Mouse (Mus musculus) adipocyte (in vitro differentiated cells): Measurements from ENCODE around the gene Acot4.
"Not testable (repeated sequence)": the region's sequence is repeated elsewhere in the genome, so short reads cannot be mapped to it uniquely, and the experiment has no call there.

Source experiments
- DNase-seq: peaks from one replicate; pipeline ENCODE4 v3.0.0-alpha.2; 2016; ENCODE audit warnings: low spot score

The Acot4 gene

DNA sequence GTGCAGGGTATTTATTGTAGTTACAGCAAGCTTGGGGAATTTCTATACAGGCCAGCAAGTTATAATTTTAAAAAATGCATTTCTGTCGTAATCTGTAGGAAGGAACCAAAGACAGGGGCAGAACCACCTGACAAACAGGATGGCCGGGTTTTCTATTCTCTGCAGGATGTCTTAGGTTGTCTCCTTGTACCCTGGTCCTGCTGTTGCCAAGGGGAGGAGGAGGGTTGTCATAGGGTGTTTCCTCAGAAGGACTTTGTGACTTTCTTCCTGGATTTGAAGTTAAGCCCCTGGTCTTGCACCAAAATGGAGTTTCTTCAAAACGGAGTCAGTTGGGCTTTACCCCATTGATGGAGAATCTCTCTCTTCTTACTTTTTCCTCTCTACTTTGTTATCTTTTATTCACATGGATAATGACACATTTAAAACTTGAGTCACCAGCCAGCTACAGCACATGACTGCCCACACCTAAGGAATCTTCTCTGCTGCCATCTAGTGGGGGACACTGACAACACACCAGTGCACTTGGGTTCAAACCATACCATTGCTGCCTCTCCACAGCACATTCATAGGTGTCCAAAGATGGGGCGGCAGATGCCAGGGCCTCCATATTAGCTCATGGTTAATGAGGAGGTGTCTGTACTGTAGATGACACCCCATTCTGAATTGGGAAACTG is 7.4 kb upstream of the Acot4 start:
- DNase-seq: peak; percentile 85

DNA sequence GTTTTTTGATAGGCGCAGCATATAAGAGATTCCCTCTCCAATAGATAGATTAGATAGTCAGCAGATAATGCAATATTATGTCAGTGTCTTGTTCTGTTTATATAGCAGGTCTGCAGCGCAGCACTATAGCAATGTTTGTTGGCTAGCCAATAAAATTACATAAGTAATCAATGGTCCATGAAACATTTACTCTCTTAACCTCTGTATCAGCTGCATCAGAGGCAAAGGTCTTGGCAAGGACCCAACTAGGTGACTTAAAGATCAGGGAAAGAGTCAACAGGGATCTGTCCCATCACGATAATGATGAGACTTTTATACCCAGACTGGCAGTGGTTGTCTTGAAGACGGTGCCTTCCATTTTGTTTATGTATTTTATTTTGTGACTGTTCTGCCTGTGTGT is 5.3 kb upstream of the Acot4 start:
- DNase-seq: no peak

DNA sequence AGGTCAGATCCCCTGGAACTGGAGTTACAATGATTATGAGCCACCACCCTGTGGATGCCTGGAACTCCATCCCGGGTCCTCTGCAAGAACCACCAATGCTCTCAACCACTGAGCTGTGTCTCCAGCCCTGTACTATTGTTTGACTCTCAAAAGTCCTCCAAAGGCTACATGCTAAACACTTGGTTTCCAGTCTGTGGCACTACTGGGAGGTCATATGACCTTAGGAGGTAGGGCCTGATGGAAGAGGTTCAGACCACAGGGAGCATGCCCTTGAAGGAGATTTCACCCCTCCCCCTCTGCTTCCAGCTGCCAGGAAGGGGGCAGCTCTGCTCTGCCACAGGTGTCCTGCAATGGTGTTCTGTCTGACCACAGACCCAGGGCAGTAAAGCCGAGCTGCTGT is 4.9 kb upstream of the Acot4 start:
- not testable (repeated sequence) for DNase-seq

DNA sequence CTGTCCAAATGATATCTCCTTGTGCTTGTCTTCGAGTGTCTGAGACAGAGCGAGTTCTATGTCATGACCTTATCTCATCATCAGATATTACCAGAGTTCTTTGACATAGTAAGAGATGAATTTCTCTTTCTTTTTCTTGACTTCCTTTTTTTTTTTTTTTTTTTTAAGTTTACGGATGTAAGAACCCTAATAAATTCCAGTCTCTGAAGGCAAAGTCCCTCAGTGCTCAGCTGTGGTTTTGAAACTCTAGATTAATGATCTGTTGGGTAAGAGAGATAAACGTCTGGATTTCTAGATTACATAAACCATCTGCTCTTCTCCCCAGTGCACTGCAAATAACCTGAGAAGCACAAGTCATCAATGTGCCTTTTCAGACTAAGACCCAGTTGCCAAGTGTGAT is 4.1 kb upstream of the Acot4 start:
- DNase-seq: peak; percentile 28

DNA sequence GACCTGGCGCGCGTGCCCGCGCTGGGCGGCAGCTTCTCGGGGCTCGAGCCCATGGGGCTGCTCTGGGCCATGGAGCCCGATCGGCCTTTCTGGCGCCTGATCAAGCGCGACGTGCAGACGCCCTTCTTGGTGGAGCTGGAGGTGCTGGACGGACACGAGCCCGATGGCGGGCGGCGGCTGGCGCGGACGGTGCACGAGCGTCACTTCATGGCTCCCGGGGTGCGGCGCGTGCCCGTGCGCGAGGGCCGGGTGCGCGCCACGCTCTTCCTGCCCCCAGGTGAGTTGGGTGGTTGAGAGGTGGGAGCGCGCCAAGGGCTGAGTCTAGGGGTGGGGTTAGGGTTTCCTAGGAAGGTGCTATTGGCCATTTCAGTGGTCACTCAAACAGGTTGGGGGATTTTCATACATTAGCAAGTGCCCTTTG is 522 bp downstream of the Acot4 start, which contains the start of gene Gm49366:
Gene Gm49366 (plus strand): TSS at position 245 of the 421 bp plus-strand sequence.
- DNase-seq: not testable (repeated sequence)

DNA sequence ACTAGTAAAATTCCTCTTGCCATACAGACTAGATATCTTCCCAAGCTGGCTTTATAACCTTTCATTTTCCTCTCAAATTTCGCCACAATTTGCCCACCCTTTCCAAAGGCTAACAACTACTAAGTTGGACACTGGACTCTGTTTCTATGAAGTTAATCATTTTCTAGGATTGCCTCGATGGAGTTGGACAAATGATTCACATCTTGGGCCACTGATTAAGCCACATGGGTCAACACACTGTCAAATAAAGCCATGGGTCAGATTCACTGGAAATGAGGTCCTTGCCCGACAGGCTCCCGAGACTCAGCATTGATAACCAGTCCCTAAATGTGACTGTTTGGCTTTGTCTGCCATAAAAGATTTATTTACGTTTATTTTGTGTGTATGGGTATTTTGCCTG is 4.1 kb downstream of the Acot4 start:
- DNase-seq: no peak

DNA sequence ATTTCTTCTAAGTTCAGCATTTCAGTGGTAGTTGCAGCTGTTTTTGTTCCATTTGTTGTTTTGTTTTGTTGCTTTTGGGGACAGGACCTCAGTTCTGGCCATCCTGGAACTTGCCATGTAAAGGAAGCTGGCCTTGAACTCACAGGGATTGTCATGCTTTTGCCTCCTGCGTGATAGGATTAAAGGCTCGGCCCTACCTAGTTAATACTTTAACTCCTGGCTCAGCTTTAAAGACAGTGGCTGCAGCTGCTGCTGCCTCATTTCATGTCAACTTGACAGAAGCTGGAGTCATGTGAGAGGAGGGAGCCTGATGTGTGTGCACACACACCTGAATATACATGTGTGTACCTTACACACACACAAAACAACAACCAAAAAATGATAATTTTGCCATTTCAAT is 5.9 kb downstream of the Acot4 start:
- DNase-seq: no peak

DNA sequence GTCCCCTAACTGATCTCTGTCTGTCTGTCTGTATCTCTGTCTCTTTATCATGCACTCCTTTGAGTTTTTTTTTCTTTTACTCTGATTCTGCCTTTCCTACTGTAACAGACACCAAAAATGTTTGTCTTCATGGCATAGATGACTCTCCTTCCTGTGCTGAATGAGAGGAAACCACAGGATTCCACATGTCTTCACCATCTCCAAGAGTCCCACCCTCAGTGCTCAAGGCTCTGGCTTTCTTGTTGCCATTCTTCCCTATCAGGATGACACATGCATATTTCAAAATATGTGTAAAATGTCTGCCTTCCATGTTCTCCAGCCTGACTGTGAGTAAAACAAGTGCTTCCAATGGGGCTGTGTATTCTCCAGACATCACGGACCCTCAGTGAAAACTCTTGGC is 8.7 kb downstream of the Acot4 start:
- no peak for DNase-seq

DNA sequence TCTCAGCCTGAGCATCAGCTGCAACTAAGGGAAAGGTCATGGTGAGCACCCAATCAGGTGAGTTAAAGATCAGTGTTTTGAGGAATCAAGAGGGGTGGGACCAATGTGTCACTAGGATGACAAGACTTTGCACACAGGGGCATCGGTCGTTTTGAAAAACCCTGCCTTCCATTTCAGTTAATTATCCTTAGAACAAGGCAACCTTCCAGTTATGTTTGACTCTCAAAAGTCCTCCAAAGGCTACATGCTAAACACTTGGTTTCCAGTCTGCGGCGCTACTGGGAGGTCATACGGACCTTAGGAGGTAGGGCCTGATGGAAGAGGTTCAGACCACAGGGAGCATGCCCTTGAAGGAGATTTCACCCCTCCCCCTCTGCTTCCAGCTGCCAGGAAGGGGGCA is 12.6 kb downstream of the Acot4 start:
- DNase-seq: not testable (repeated sequence)

DNA sequence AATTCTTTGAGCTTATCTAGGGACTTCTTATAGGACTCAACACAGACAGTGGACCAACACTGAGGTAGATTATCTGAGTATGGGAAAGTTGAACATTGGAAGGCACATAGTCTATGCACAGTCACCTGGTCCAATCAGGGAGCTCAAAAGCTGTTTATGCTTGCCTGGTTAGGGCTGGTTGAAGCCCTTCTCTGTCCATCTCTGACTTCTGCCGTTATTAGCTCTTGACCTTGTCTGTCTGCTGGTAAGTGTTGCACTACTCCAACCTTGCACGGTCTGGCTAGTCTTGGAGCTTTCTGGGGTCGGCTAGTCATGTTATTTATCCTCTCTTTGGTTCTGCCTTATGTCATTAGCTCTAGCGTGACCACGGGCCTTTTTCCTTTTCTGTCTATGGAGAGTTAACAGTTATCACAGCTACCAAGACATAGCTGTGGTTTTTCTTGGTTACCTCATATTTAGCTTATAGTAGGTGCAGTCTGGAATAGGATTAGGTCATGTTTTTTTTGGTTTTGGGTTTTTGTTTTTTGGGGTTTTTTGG is 13.8 kb downstream of the Acot4 start, which contains the start of gene Acot3:
Gene Acot3 (plus strand): TSS at position 208 of the 538 bp plus-strand sequence.
- DNase-seq: no peak

DNA sequence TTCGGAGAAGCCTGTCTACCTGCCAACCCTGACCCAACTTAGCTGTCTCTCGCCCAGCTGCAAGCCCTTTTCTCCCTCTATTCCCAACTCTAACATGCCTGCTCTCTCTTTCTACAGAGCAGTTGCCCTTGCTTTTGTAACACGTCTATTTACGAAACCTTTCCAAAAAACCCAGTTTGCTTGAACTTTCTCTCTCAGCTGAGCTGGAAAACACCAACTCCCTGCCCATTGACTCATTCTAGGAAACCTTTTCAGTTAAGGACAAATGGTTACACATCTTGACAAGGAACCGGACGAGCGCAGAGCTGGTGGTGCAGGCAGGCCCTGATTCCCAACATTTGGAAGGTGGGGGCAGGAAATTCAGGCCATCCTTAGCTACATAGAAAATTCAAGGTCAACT is 14.4 kb downstream of the Acot4 start:
- peak; percentile 56 for DNase-seq

DNA sequence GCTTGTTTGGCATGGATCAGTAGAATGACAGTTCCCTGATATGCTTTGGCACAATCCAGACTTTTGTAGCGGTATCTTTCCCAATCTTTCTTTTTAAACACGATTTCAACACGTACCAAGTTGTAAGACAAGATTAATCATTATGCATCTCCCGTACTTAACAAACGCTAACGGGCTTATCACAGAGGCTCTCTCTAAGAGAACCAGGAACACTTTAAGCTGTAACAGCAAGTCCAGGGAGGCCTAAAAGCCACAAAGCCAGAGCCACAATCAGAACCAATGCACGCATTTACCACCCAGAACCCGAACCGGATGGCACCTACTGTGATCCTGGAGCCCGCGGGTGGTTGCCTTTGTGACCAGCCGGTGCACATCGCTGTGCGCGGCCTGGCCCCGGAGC is 15.0 kb downstream of the Acot4 start:
- DNase-seq: no peak

DNA sequence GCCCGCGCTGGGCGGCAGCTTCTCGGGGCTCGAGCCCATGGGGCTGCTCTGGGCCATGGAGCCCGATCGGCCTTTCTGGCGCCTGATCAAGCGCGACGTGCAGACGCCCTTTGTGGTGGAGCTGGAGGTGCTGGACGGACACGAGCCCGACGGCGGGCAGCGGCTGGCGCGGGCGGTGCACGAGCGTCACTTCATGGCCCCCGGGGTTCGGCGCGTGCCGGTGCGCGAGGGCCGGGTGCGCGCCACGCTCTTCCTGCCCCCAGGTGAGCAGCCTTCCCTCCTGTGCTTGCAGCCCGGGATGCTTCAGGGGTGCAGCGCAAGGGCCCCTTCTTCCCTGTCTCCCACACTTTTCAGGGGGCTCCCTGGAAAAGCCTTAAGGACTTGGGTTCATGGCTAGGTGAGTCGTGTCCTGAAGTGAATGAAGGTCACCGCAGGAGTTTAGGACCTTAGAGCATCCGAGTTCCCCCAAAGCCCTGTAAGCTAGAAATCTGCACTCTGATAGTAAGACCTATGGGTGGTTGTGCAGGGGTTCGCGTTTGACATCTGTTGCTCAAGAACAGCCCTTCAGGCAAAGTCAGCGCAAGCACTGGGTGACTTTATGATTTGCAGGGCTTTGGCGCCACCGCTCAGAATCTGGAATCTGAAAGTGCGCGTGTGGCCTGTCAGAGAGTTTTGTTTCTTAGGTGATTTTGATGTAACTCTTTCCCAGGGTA is 15.7 kb downstream of the Acot4 start:
- DNase-seq: no peak

DNA sequence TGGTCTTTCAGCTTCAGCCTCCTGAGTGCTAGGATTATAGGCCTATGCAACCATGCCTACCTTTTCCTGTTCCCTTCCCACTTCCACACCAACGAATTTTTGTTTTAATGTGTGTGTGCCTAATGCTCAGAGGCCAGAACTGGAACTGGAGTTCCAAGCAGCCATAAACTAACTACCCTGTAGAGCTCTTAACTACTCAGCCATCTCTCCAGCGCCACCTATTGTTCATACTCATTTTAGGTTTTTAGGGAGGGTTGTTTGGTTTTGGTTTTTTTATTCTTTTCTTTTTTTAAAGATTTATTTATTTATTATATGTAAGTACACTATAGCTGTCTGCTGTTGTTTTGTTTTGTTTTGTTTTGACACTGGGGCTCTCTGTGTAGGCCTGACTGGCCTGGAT is 22.8 kb downstream of the Acot4 start:
- DNase-seq: peak; percentile 79

DNA sequence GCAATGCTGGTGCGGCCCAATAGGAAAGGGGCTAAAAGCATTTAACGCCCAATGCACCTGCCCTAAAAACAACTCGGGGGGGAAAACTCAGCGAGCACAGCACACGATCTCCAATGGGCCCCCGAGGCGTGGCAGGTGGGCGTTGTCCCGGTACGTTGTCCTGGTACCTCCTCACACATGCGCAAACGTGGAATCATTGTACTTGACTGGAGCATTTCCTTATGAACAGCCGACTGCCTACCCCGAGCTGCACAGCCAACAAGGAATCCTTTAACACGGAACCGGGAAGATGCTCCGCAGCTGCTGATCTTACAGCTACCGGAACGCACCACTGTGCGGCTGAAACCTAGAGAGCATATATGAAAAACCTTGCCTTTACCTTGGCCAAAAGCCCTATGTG is 24.2 kb downstream of the Acot4 start:
- no peak for DNase-seq

DNA sequence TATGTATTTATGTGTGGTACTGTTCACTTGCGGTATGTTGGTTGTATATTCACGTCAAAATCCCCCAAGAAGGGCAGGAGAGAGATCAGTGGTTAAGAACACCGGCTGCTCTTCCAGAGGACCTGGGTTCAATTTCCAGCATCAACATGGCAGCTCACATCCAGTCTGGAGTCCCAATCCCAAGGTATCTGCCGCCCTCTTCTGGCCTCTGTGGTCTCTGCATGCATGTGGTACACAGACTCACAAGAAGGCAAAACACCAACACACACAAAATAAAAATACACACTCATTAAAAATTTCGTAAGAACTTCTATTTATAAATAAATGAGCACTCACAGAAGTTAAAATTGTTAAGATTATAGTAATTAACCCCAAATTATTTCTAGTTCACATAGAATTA is 25.0 kb downstream of the Acot4 start:
- DNase-seq: peak; percentile 15

DNA sequence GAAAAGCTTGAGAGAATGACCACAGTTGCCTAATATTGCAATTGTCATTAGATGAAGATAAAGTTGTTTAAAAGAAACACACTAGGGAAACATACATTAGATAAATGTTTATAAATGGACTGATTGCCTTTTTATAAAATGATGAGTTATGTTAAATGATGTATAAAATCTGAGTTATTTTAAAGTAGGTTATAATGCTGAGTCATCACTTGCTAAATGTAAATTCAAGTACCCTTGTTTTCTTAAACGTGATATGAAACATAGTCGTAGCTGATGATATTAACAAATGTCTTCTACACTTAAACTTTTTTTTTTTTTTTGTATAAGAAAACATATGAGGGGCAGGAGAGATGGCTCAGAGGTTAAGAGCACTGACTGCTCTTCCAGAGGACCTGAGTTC is 25.7 kb downstream of the Acot4 start:
- DNase-seq: no peak

DNA sequence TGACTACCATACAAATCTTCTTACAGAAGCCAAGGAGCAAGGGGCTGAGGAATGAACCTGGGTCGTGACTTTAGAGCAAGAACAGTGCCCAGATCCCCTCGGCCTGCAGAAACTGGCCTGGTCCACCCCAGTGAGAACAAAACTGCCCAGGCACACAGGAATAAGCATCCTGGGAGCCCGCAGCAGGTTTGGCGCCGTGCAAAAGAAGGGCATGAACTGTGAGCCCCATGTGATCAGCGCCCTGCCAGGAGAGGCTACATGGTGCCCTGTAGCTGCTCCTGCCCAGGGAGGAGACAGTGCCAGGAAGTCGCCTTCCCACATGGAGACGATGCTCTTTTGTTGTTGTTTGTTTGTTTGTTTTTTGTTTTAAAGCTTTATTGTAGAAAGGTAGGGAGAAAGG is 26.4 kb downstream of the Acot4 start:
- no peak for DNase-seq

DNA sequence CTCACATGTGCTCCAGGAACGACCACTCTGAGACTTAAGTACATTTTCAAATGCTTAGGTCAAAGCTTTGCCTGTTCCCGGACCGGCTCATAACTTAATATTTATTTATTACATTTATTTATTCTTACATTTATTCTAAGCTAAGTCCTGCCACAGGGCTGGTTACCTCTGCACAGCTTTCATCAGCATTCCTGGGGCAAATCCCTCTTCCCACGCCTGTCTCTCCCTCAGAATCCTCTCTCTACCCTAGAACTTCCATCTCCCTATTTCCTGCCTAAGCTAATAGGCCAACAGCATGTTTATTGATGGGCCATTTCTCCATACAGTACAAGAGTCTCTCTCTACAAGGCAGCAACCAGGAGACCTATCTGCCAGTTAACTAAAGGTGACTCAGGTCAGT is 29.6 kb downstream of the Acot4 start:
- no peak for DNase-seq

DNA sequence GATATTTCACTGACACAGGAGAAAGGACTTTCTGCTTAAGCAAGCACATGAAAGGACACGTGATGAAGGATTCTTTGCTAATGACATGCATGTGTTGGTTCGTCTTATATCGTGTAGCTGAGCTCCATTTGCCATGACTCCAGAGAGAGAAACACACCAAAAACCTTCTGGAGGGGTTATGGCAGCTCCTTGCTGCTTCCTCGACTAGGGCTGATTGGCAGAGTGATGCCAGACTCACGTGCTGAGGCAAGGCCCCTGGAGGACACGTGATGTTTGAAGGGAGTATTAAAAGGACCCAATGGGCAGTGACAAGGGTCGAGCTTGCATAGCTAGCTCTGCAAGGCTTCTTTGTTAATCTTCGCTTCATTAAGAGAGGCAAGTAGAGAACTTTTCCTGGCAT is 30.1 kb downstream of the Acot4 start:
- no peak for DNase-seq

DNA sequence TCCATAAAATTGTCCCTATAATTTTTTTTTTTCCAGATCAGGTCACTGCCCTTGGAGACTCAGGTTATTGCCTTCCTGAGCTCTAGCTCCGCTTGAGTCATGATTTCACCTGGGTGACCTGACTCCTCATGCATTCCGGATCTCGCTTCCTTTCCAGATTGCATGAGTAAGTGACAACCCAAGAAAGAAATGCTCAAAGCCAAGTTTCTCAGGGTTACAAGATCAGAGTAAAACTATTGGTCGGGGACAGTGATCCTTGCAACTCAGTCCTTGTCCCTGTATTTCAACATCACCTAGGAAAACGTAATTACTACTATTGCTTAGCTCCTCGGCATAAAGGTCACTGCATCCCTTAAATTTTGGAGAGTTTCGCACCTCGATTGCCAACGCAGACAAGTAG is 30.8 kb downstream of the Acot4 start, which contains the start of gene Acot5:
Gene Acot5 (plus strand): TSS at position 340 of the 400 bp plus-strand sequence.
- DNase-seq: no peak

DNA sequence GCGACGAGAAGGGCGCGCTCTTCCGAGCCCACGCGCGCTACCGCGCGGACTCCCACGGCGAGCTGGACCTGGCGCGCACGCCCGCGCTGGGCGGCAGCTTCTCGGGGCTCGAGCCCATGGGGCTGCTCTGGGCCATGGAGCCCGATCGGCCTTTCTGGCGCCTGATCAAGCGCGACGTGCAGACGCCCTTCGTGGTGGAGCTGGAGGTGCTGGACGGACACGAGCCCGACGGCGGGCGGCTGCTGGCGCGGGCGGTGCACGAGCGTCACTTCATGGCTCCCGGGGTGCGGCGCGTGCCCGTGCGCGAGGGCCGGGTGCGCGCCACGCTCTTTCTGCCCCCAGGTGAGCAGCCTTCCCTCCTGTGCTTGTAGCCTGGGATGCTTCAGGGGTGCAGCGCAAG is 31.4 kb downstream of the Acot4 start:
- DNase-seq: not testable (repeated sequence)

DNA sequence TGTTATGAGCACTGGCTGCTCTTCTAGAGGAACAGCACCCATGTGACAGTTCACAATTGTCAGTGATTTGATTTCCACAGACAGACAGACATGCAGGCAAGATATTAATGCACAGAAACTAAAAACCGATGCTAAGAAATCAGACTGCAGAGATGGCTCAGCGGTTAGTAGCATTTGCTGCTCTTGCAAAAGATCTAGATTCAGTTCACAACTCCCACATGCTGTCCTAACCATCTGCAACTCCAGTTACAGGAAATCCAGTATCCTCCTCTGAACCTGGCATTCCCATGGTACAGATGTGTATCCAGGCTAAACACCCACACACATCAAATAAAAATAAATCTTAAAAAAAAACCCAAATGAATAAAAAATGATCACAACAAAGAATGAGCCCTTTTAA is 33.5 kb downstream of the Acot4 start:
- DNase-seq: no peak
